Mouse (Mus musculus): Measurements from ENCODE around the gene Blvrb. TPM values are rescaled to one million over a fixed set of nuclear protein-coding genes. Genes with fewer than 3 reads are reported as not detected.

Blvrb gene
- 34.8 and 45.5 TPM in 2 replicates for polyA plus RNA-seq (2016; fragmentation: Nextera tagmentation; extraction: Ambion mirVana)

DNA sequence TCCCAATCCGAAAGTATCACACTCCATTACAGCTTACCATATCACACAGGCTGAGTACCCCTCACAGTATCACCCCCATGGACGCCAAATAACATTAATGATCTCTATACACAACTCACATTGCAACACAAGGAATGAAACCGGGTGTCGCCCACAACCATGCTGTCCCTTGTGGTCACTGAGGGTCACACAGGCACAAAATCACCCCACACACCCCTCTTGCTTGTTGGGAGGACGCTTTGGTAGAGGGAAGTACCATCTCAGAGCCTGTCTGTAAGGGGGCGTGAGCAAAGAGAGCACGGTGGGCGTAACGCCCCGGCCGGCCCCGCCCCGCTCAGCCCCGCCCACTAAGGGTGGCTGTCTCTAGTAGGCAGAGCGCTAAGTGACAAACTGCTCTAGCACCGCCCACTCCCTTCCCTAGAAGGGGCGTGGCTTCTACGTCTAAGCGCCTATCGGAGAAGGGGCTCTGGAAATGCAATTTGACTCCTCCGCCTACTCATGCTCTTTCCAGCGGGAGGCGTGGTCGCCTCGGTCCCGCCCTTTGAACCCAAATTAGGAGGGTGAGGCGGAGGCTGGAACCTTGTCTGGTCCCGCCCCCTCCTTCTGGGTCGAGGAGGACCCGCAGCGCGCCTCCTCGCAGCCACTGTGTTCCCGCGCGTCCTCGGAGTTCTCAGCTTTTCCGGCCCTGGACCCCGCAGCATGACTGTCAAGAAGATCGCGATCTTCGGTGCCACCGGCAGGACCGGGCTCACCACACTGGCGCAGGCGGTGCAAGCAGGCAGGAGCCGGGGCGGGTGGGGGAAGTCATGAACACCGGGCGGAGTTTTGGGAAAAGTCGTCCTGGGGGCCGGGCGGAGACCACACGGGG is at the start of gene Blvrb, which contains the start of gene Sptbn4:
Blvrb (plus strand) TSS at position 560 of the 868 bp plus-strand sequence.
Sptbn4 (minus strand) TSS at position 268 of the 868 bp plus-strand sequence.
- Histone ChIP-seq H3K27ac (peak within 1 kb of the TSS; percentile 77), H3K36me3 (replicated peaks) (no peaks in the 10 kb centered on the region), H3K4me3 (peak within 1 kb of the TSS; percentile 66), H3K4me1 (peaks cover 33% of the 10 kb centered on the region), H3K27me3 (ENCODE audit: poor library complexity, severe bottlenecking) (peaks cover 48% of the 10 kb centered on the region), H3K9me3 (no peaks in the 10 kb centered on the region)
- WGBS, result under 1% methylated on average over 54 of the region's 54 CpGs
- peak; percentile 98 for DNase-seq (ENCODE audit: extremely low spot score, low spot score)

DNA sequence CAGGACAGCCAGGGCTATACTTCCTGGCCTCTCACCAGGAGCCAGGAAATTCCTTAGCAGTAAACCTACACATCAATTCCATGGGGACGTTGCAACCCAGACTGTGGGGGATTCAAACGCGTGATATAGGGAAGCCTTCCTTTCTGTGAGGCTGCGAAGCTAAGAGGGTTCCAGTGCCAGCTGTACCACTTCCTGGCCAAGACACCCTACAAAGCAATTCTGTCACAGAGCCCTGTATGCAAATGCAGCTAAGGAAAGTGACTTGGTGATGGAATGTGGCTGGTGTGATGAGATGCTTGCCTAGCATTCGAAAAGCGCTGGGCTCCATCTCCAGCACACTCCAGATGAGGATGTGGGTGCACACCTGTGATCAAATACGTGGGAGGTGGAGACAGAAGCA is 47.2 kb upstream of the Blvrb start:
- Histone ChIP-seq H3K9me3 (peaks cover 6% of the 10 kb centered on the region), H3K27me3 (ENCODE audit: poor library complexity, severe bottlenecking) (peaks cover 97% of the 10 kb centered on the region), H3K36me3 (replicated peaks) (no peaks in the 10 kb centered on the region), H3K4me1 (peaks cover 28% of the 10 kb centered on the region), H3K27ac (no peak overlapping the region), H3K4me3 (no peak overlapping the region)
- DNase-seq (ENCODE audit: extremely low spot score, low spot score), result no peak
- 81% methylated on average over 7 of the region's 7 CpGs for WGBS

GRCm38 (mm10) chr7:27402675-27403074 is 45.1 kb upstream of the Blvrb start:
- H3K4me3 ChIP-seq, result no peak overlapping the region

DNA sequence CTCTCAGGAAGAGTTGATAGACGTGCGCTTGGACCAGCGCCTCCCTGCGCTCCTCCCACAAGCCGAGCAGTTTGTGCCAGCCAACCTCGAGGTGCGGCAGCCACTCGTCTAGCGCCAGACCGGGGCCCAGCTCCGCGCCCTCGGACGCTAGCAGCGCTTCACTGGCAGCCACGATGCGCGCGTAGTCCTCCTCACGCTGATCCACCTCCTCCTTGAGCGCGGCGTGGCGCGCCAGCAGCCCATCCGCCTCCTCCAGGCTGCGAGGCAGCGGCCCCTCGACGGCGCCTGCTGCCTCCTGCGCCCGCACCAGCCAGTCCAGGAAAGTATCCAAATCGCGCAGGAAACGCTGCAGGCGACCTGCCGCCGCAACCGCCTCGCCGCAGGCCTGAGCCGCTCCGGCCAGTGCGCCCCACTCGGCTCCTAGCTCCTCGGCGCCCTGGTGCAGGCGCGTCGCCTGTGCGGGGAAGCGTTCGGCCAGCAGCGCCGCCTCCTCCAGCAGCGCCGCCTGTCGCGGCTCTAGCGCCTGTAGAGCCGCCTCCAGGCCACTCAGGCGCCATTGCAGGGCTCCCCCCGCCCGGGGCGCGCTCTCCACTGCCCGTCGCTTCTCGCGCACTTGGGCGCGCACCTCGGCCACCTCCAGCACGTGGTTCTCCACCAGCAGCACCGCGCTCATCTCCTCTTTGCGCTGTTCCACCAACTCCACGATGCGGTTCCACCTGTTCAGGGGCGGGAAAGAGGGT is 43.4 kb upstream of the Blvrb start:
- WGBS, result 7% methylated on average over 81 of the region's 81 CpGs
- DNase-seq (ENCODE audit: extremely low spot score, low spot score), result no peak
- peak overlapping the region; percentile 33 for H3K4me3 ChIP-seq

More at GRCm38 (mm10) chr7:27402675-27403074, 45.1 kb upstream of the Blvrb start:
- Histone ChIP-seq H3K27ac (no peak overlapping the region), H3K9me3 (peaks cover 14% of the 10 kb centered on the region), H3K27me3 (ENCODE audit: poor library complexity, severe bottlenecking) (peaks cover 97% of the 10 kb centered on the region), H3K36me3 (replicated peaks) (no peaks in the 10 kb centered on the region), H3K4me1 (peaks cover 7% of the 10 kb centered on the region)
- peak; percentile 61 for DNase-seq (ENCODE audit: extremely low spot score, low spot score)
- WGBS, result 10% methylated on average over 16 of the region's 16 CpGs

DNA sequence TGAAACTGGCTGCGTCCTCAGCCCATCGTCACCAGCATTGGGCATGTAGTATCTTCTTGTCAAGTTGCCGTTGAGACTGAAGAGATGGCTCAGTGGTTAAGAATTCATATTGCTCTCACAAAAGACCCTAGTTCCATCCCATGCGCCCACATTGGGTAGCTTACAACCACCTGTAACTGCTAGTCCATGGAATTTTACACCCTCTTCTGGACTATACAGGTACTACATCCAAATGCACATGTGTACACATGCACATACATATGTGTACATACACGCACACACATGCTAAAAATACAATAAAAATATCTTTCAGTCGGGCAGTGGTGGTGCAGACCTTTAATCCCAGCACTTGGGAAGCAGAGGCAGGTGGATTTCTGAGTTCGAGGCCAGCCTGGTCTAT is 41.3 kb upstream of the Blvrb start:
- no peak for DNase-seq (ENCODE audit: extremely low spot score, low spot score)
- 83% methylated on average over 7 of the region's 7 CpGs for WGBS
- H3K36me3 ChIP-seq (replicated peaks), result no peaks in the 10 kb centered on the region

More for the DNA sequence above, 43.4 kb upstream of the Blvrb start:
- H3K36me3 ChIP-seq (replicated peaks), result no peaks in the 10 kb centered on the region
- H3K9me3 ChIP-seq, result peaks cover 14% of the 10 kb centered on the region
- peaks cover 97% of the 10 kb centered on the region for H3K27me3 ChIP-seq (ENCODE audit: poor library complexity, severe bottlenecking)
- no peak overlapping the region for H3K27ac ChIP-seq
- peaks cover 20% of the 10 kb centered on the region for H3K4me1 ChIP-seq

DNA sequence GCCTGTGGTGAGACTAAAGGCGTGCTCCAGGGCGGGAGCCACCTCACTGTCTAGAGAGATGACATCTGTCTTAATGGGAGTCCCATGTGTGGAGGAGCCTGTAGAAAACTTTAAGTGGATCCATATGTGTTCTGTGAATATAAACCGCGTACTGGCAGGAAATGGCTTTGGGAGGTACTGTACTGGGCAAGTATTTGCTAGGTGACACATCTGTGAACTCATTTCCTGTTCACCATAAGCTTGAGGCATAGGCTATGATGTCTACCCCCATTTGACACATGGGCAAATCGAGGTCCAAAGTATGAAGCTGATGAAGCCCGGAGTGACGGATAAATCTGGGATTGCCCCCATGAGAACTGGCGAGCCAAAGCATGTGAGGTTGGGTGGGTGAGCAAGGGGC is 40.0 kb upstream of the Blvrb start:
- no peak for DNase-seq (ENCODE audit: extremely low spot score, low spot score)
- peak overlapping the region; percentile 57 for H3K4me3 ChIP-seq

More for the DNA sequence above, 41.3 kb upstream of the Blvrb start:
- H3K4me1 ChIP-seq, result peaks cover 20% of the 10 kb centered on the region
- H3K4me3 ChIP-seq, result no peak overlapping the region
- no peak overlapping the region for H3K27ac ChIP-seq
- peaks cover 14% of the 10 kb centered on the region for H3K9me3 ChIP-seq
- H3K27me3 ChIP-seq (ENCODE audit: poor library complexity, severe bottlenecking), result peaks cover 99% of the 10 kb centered on the region

GRCm38 (mm10) chr7:27408379-27409176 is 39.2 kb upstream of the Blvrb start:
- Histone ChIP-seq H3K27ac (no peak overlapping the region), H3K36me3 (replicated peaks) (no peaks in the 10 kb centered on the region), H3K4me3 (peak overlapping the region; percentile 57), H3K9me3 (peaks cover 9% of the 10 kb centered on the region), H3K27me3 (ENCODE audit: poor library complexity, severe bottlenecking) (peaks cover 80% of the 10 kb centered on the region), H3K4me1 (peaks cover 20% of the 10 kb centered on the region)
- WGBS, result under 1% methylated on average over 96 of the region's 96 CpGs
- DNase-seq (ENCODE audit: extremely low spot score, low spot score), result peak; percentile 75

More for the DNA sequence above, 40.0 kb upstream of the Blvrb start:
- H3K36me3 ChIP-seq (replicated peaks), result no peaks in the 10 kb centered on the region
- H3K27me3 ChIP-seq (ENCODE audit: poor library complexity, severe bottlenecking), result peaks cover 87% of the 10 kb centered on the region
- no peak overlapping the region for H3K27ac ChIP-seq
- peaks cover 20% of the 10 kb centered on the region for H3K4me1 ChIP-seq
- WGBS, result 54% methylated on average over 8 of the region's 8 CpGs
- H3K9me3 ChIP-seq, result peaks cover 14% of the 10 kb centered on the region

- H3K4me3 ChIP-seq, result no peak overlapping the region
- peaks cover 5% of the 10 kb centered on the region; the same call in 1 of the 2 replicates for H3K9me3 ChIP-seq
- no peak for DNase-seq (ENCODE audit: extremely low spot score, low spot score)
- peaks cover 3% of the 10 kb centered on the region; the same call in 1 of the 2 replicates for H3K27me3 ChIP-seq (ENCODE audit: poor library complexity, severe bottlenecking)
- H3K27ac ChIP-seq, result no peak overlapping the region
- H3K4me1 ChIP-seq, result no peaks in the 10 kb centered on the region
- no peaks in the 10 kb centered on the region for H3K36me3 ChIP-seq (replicated peaks)
- WGBS, result 76% methylated on average over 2 of the region's 2 CpGs
Observed at GRCm38 (mm10) chr7:27417151-27417550, 30.6 kb upstream of the Blvrb start.

GRCm38 (mm10) chr7:27419101-27419500 is 28.7 kb upstream of the Blvrb start:
- Histone ChIP-seq H3K27me3 (ENCODE audit: poor library complexity, severe bottlenecking) (peaks cover 3% of the 10 kb centered on the region; the same call in 1 of the 2 replicates), H3K27ac (no peak overlapping the region), H3K9me3 (peaks cover 14% of the 10 kb centered on the region; the same call in 1 of the 2 replicates), H3K4me3 (no peak overlapping the region), H3K36me3 (replicated peaks) (no peaks in the 10 kb centered on the region), H3K4me1 (no peaks in the 10 kb centered on the region)
- 71% methylated on average over 3 of the region's 3 CpGs for WGBS
- no peak for DNase-seq (ENCODE audit: extremely low spot score, low spot score)

GRCm38 (mm10) chr7:27423556-27424326 is 24.0 kb upstream of the Blvrb start:
- H3K36me3 ChIP-seq (replicated peaks), result no peaks in the 10 kb centered on the region
- no peaks in the 10 kb centered on the region for H3K27me3 ChIP-seq (ENCODE audit: poor library complexity, severe bottlenecking)
- H3K4me3 ChIP-seq, result no peak overlapping the region
- H3K9me3 ChIP-seq, result peaks cover 14% of the 10 kb centered on the region; the same call in 1 of the 2 replicates
- no peak overlapping the region for H3K27ac ChIP-seq
- 85% methylated on average over 12 of the region's 12 CpGs for WGBS
- no peak for DNase-seq (ENCODE audit: extremely low spot score, low spot score)
- no peaks in the 10 kb centered on the region for H3K4me1 ChIP-seq

GRCm38 (mm10) chr7:27427387-27427786 is 20.4 kb upstream of the Blvrb start:
- peaks cover 14% of the 10 kb centered on the region; the same call in 1 of the 2 replicates for H3K9me3 ChIP-seq
- 91% methylated on average over 1 of the region's 1 CpGs for WGBS
- no peaks in the 10 kb centered on the region for H3K4me1 ChIP-seq

More at GRCm38 (mm10) chr7:27427387-27427786, 20.4 kb upstream of the Blvrb start:
- no peaks in the 10 kb centered on the region; the same call in 1 of the 2 replicates for H3K27me3 ChIP-seq (ENCODE audit: poor library complexity, severe bottlenecking)
- no peak for DNase-seq (ENCODE audit: extremely low spot score, low spot score)
- H3K27ac ChIP-seq, result no peak overlapping the region
- no peaks in the 10 kb centered on the region for H3K36me3 ChIP-seq (replicated peaks)
- H3K4me3 ChIP-seq, result no peak overlapping the region

Data from forebrain, embryonic 10.5 days (tissue).